Mouse (Mus musculus) adrenal gland, postnatal 14 days (tissue): ENCODE data around the gene Usp12. TPM values are rescaled to one million over a fixed set of nuclear protein-coding genes. Genes with fewer than 3 reads are reported as not detected.

Experiments used
- DNase-seq: peaks from one replicate; pipeline ENCODE4 v3.0.0; 2021; ENCODE audit warnings: mixed read lengths
- total RNA-seq: library from RNA; stranded (reverse); gene quantifications from 2 replicates; pipeline ENCODE4 v1.2.3, GENCODE M21; 2021

The Usp12 gene
- total RNA-seq, 1 experiment from 2014 or later, result 26.3 TPM

- DNase-seq, result no peak
These were observed 3.2 kb upstream of the Usp12 start for GRCm38 (mm10) chr5:146798031-146798430.

DNA sequence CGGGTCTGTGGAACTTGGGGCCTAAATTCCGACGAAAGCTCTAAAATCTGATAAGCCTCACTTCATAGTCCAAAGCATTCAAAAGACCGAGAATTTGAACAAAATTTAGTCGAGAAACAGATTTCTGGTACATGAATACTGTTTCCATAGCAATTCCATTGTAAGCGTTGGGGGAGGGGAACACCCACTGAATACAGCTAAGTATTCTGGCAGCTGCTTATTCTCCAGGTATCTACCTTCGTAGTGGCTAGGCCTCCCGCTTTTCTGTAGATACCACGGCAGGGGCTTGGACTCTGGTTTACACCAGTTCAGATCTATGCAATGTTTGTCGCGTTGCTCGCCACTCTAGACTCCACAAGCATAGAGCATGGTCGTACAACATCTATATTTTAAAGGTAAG lies 922 bp upstream of the Usp12 start:
- DNase-seq, result no peak

- DNase-seq, result peak; percentile 72
These were observed 538 bp downstream of the Usp12 start for GRCm38 (mm10) chr5:146794084-146794852.

- DNase-seq, result no peak
These were observed 1.1 kb downstream of the Usp12 start for GRCm38 (mm10) chr5:146793630-146794083.

- peak; percentile 31 for DNase-seq
These were observed 2.5 kb downstream of the Usp12 start for GRCm38 (mm10) chr5:146792140-146792791.

GRCm38 (mm10) chr5:146790944-146791343 lies 3.9 kb downstream of the Usp12 start:
- DNase-seq, result peak; percentile 22

GRCm38 (mm10) chr5:146789413-146789812 lies 5.4 kb downstream of the Usp12 start:
- DNase-seq, result no peak

GRCm38 (mm10) chr5:146786123-146786522 lies 8.7 kb downstream of the Usp12 start:
- DNase-seq, result no peak

GRCm38 (mm10) chr5:146783891-146784290 lies 10.9 kb downstream of the Usp12 start:
- DNase-seq, result no peak

DNA sequence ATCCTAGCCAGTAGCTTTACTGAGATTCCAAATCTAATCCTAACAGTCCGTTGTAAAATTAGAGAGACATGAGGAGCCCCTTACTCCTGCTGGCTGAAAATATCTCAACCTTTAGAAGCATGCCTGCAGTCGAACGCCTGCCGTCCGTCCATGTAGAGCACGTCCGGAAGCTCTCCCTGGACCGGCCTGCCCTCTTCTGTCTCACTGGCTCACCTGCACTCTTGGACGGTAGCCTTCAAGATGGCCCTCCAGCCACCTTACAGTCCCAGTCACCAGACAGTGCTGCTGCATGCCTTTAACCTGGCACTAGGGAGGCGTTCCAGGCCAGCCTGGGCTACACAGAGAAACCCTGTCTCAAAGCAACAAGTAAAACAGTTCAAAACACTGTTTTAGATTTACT lies 11.5 kb downstream of the Usp12 start:
- peak; percentile 26 for DNase-seq

DNA sequence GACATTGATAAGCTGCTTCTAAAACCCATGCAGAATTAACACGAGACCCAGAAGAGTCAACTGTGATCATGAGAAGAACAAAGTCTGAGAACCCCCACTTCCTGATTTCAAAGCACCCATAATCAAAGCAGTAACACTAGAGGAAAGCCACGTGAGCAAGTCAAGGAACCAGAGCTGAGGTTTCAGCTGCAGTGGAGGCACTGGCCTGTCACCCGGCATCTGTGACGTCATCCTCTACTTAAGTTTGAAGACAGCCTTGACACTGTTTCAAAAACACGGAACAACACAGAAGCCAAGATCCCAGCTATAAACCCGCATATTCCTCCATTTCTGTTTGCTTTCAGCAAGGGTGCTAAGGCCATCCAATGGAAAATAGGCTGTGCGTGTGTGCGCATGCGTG lies 13.1 kb downstream of the Usp12 start:
- peak; percentile 29 for DNase-seq

DNA sequence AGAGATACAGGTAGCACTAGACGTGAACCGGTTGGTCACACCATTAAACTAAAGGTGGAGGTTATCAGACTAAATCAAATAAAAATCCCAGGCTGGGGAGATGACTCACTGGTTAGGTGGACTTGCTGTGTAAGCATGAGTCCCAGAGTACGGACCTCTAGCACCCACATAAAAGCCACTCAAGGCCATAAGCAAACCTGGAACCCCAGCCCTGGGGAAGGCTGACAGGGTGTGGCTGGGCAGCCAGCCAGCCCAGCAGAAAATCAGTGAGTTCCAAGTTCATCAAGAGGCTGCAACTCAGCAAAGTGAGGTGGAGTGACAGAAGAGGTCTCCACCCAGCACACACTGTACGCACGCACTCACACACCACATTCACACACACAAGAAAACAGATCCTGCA lies 14.9 kb downstream of the Usp12 start:
- DNase-seq, result no peak

GRCm38 (mm10) chr5:146776988-146777639 lies 17.7 kb downstream of the Usp12 start:
- DNase-seq, result no peak

DNA sequence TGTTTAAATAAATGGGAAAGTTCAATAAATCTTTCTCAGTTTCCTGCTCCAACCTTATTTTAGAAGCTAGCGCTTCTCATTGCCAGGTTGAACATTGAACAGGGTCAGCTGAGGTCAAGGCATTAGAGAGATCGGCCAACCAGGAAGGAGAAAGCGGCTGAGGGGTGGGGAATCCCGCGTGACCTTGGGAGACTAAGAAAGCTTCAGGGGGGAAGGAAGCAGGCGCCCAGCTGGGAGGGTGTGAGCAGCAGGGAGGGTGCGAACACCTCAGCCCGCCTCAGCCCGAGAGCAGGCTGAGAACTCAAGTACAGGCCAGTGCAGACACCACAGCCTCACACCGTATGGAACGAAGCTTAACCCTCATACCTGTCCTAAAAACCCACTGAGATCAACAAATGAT lies 22.8 kb downstream of the Usp12 start:
- peak; percentile 74 for DNase-seq

DNA sequence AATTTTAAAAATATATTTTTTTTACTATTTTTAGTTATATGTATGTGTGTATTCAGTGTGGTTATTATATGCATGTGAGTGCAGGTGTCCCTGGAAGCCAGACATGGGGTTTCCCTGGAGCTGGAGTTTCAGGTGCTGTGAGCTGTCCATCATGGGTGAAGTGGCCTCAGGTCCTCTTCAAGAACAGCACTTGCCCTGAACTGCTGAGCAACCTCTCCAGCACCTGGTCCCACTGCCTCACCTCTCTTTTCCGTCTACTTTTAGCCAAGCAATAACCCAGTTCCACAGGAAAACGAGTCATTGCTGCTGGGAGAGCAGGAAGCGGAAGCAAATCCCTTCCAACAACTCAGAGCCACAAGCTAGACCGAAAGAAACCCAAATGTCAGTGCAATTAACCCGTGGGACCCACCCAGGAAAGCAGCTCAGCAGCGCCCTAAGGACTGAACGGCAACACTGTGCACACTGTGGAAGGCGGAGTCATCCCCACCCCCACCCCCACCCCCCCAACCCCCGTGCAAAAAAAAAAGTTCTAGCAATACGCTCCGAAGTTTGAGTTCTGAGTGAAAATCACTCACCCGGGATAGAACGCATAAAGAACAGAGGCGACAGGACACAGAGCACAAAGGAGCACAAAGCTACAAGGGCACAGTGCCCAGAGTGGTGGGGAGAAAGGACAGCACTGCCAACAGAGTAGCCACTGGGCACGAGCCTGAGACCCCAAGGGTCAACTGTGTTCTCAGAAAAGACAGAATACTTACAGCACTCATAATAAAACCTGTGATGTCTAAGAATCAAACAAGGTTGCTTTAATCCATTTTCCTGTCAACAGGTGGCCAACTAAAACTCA lies 24.6 kb downstream of the Usp12 start:
- no peak for DNase-seq

GRCm38 (mm10) chr5:146765791-146766190 lies 29.0 kb downstream of the Usp12 start:
- no peak for DNase-seq

DNA sequence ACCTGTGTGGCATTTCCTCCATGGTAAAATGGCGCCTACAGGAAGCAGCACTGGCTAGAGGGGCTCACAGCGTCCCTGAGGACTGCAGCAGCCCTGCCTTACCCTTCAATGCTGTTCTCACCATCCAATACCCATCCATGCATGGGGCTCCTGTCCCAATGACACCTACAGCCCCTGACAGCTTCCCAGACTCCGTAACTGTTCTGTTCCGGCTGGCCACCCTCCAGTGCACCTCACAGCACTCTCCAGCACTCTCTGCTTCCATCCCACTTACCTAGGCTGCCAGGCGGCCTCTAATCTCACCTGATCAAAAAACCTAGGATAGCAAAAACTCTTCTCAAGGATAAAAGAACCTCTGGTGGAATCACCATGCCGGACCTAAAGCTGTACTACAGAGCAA lies 35.6 kb downstream of the Usp12 start:
- no peak for DNase-seq

- no peak for DNase-seq
These were observed 36.9 kb downstream of the Usp12 start for GRCm38 (mm10) chr5:146757921-146758320.

- no peak for DNase-seq
These were observed 37.5 kb downstream of the Usp12 start for GRCm38 (mm10) chr5:146757316-146757715.

- peak; percentile 59 for DNase-seq
These were observed 41.6 kb downstream of the Usp12 start for GRCm38 (mm10) chr5:146753181-146753580.

DNA sequence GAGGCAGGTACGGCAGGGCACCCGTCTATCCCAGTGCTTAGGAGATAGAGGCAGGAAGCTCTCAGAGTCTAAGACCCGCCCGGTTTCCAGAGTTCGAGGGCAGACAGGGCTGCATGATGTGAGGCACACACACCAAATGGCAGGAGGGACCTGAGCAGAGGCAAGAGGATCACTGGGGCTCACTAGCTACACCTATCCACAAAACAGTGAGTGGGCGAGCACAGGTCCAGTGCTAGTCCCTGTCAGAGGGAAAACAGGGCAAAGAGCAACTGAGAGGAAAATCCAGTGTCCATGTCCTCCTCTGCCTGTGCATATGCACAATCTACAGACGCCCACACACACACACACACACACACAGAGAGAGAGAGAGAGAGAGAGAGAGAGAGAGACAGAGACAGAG lies 43.8 kb downstream of the Usp12 start:
- DNase-seq, result no peak

GRCm38 (mm10) chr5:146750273-146750672 lies 44.5 kb downstream of the Usp12 start:
- no peak for DNase-seq
